Mouse (Mus musculus) adipose tissue, adult 10 weeks (tissue): ENCODE results near the gene Smagp. TPM values are rescaled to one million over a fixed set of nuclear protein-coding genes. Genes with fewer than 3 reads are reported as not detected.

ENCODE experiments used
- polyA plus RNA-seq: library from polyadenylated mRNA; stranded (reverse); fragments of 350-450 nt; fragmentation: Illumina TruSeq; extraction: RNeasy Lipid Tissue Mini Kit (QIAGEN cat#74804); gene quantifications from one replicate; pipeline ENCODE4 v1.2.3, GENCODE M21; 2014; ENCODE audit warnings: low read depth, low replicate concordance

The Smagp gene
- polyA plus RNA-seq, result 77.1 TPM

GRCm38 (mm10) chr15:100636700-100637501 is at the start of gene Smagp:
Gene Smagp, minus strand, starts transcription at chr15:100636940.

GRCm38 (mm10) chr15:100669337-100669736 is 32.6 kb upstream of the Smagp start, which contains the start of gene Bin2:
Gene Bin2, minus strand, starts transcription at chr15:100669553.

GRCm38 (mm10) chr15:100614996-100615824 is 21.5 kb downstream of the Smagp start, which contains the start of gene Dazap2:
Gene Dazap2, plus strand, starts transcription at chr15:100615349.

DNA sequence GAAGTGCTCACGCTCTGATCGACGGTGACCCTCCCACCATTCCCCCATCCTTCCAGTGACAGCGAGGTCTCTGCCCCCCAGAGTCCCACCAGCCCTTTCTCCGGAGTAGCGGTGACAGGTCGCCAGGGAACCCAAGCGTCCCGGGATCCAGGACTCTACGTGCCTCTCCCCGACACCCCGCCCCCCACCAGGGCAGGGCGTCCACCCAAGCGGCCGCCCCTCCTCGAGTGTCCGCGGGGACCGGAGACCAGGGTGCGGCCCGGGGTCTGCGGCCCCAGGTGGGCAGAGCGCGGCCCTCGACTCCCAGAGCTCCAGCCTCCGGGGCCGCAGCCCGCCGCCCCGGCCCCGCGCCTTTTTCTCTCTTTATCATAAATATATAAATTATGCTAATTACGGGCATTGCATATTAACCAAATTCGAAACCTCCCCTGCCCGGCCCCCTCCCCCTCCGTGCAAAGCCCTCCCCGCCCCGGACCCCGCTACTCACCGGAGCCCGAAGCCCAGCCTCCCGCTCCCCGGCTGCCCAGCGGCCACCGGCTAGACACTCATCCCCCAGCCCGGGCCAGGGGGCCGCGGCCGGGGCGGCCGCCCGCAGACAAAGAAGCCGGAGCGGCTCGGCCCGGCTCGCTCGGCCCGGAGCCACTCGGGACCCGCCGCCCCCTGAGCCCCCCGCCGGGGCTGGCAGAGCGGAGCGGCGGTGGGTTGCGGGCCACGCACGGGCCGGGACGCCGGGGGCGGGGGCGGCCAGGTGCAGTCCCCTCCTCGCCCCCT is 37.3 kb downstream of the Smagp start, which contains the start of gene Pou6f1:
Gene Pou6f1 (minus strand): TSS at position 709 of the 771 bp plus-strand sequence.

Other genes with a start within 250 kb of the Smagp start
- 0.50 TPM for gene Gm5475, start 214.8 kb downstream of the Smagp start, polyA plus RNA-seq
- gene Slc11a2, start 211.9 kb downstream of the Smagp start, polyA plus RNA-seq, result 59.2 TPM
- 33.7 TPM for gene Letmd1, start 167.9 kb downstream of the Smagp start, polyA plus RNA-seq
- 5.0 TPM for gene Csrnp2, start 141.5 kb downstream of the Smagp start, polyA plus RNA-seq
- 19.3 TPM for gene Tfcp2, start 84.9 kb downstream of the Smagp start, polyA plus RNA-seq
- gene Pou6f1, start 37.0 kb downstream of the Smagp start, polyA plus RNA-seq, result 42.7 TPM
- 271 TPM for gene Dazap2, start 21.6 kb downstream of the Smagp start, polyA plus RNA-seq
- gene Bin2, start 32.6 kb upstream of the Smagp start, polyA plus RNA-seq, result 4.3 TPM
- 30.0 TPM for gene Cela1, start 51.0 kb upstream of the Smagp start, polyA plus RNA-seq
- 5.5 TPM for gene Galnt6, start 92.4 kb upstream of the Smagp start, polyA plus RNA-seq
- gene Slc4a8, start 124.8 kb upstream of the Smagp start, polyA plus RNA-seq, result 10.1 TPM
- gene Scn8a, start 232.9 kb upstream of the Smagp start, polyA plus RNA-seq, result 3.0 TPM